Mouse (Mus musculus) heart, adult 2 months (tissue): ENCODE data around the gene Pawr.

Source experiments
- CTCF ChIP-seq: fragments of 200-600 bp; IDR thresholded peaks from 2 replicates; pipeline ENCODE4 v1.8.1; 2022; ENCODE audit warnings: antibody characterized with exemption, mild to moderate bottlenecking, moderate library complexity
- EP300 ChIP-seq: fragments of 200-500 bp; IDR thresholded peaks from 2 replicates; pipeline ENCODE4 v1.6.1; 2011; ENCODE audit warnings: low read depth, low read length, control low read depth; ENCODE audit not compliant: insufficient read depth

DNA sequence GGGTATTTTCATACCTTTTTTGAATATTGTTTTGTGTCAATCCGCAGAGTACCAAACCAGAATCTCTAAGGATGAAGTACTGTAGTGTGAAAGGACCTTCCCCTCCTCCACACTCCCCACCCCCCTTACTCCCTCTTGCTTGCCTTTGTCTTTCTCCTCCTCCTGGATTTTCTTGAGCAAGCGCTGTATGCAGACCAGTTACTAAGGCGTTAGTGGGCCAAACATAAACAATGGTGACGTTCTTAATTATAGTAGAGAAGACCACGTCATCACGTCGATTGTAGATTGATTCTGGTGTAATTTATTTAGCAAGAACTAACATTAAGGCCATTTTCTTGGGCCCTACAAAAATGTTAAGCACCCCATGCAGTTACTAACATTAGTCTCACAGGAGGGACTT, 40.3 kb downstream of the Pawr start:
- TF ChIP-seq EP300, result no peak
- no peak for TF ChIP-seq CTCF
